Mouse (Mus musculus): ENCODE measurements around the gene Etl4.

- TF ChIP-seq EP300 (IDR thresholded peaks at IDR 0.05; ENCODE audit: low read depth in 1 of 2, low read length in 2 of 2): no peak
- no peak for TF ChIP-seq POLR2A (IDR thresholded peaks at IDR 0.05; ENCODE audit: control insufficient read depth in 1 of 2, insufficient read depth in 1 of 2, low read depth in 1 of 2, low read length in 2 of 2, poor library complexity in 1 of 2)
- TF ChIP-seq BHLHE40 (IDR thresholded peaks at IDR 0.05; ENCODE audit: borderline replicate concordance, low read depth, low read length): no peak
- TF ChIP-seq ZKSCAN1 (IDR thresholded peaks at IDR 0.05; ENCODE audit: low read depth, low read length): no peak
Measured at GRCm38 (mm10) chr2:20619881-20620280, 710.3 kb downstream of the Etl4 start.
